Mouse (Mus musculus): ENCODE measurements around the gene Gm49601. TPM values are rescaled to one million over a fixed set of nuclear protein-coding genes. Genes with fewer than 3 reads are reported as not detected.

Gene Gm49601
- polyA plus RNA-seq, 1 experiment: 156 TPM

DNA sequence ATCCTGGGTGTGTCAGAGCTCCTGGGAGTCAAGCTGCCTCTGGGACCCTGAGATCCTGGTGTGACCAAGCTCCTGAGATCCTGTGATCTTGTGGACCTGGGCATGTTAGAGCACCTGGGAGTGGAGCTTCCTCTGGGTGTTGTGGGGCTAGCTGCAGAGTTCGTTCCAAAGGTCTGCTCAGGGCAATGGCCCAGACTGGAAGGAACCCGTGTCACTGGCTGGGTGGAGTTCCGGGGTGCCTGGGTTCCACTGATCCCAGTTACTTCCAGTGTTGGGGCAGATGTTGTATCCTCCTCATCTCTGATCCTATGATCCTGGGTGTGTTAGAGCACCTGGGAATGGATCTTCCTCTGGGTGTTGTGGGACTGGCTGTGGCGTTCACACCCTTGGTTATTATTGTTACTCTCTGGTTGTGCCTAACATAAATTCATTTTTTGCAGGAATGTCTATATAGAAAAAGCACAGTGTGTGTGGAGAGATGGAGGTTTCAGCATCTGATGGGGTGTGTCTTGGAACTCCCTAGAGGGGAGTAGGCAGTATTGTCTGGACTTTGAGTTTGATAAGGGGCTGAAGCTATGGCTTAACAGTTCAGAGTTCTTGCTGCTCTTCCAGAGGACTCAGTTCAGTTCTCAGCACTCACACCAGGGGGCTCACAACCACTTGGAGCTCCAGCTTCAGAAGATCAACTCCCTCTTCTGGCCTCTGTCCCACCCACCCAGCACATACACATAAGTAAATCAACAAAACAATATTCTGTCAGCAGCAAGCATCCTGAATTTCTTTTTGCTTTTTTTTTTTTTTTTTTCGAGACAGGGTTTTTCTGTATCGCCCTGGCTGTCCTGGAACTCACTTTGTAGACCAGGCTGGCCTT is 27.3 kb upstream of the Gm49601 start:
- Histone ChIP-seq H3K36me3 (ENCODE audit: control insufficient read depth, insufficient read depth, low read length) (no peaks in the 10 kb centered on the region), H3K27ac (ENCODE audit: insufficient read depth, low read depth, low read length) (peak overlapping the region; percentile 100), H3K4me1 (ENCODE audit: control insufficient read depth, insufficient read depth, insufficient read length, low read length) (peaks cover 33% of the 10 kb centered on the region; the same call in 1 of the 2 replicates), H3K4me3 (ENCODE audit: low read depth, low read length) (no peak overlapping the region), H3K27me3 (ENCODE audit: control insufficient read depth, insufficient read depth, low read length) (no peaks in the 10 kb centered on the region)
- 33% methylated on average over 6 of the region's 6 CpGs for WGBS
- peak; percentile 56; the same call in 1 of the 2 replicates for TF ChIP-seq CTCF (IDR thresholded peaks at IDR 0.05; ENCODE audit: extremely low read depth, insufficient read length, insufficient replicate concordance, low read depth, low read length)
- TF ChIP-seq POLR2A (IDR thresholded peaks at IDR 0.05; ENCODE audit: low read depth, low read length): no peak

DNA sequence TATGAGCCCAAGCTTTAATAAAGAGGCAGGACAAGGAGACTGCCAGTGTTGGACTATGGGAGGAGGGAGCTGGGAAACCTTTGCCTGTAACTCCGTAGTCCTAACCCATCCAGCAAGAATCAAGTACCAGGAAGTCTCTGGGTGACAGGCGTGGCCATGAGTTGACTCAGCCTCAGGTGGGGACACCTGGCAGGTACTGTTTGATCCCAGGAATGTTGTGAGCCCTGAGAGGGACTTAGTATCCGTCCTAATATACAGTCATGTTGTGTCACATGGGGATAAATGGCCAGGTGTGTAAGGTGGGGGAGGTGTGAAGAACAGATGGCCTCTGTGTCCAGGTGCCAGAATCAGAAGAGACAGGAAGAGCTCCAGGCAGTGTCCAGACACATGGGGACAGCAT is 22.9 kb upstream of the Gm49601 start:
- Histone ChIP-seq H3K4me3 (ENCODE audit: low read depth, low read length) (no peak overlapping the region), H3K27me3 (ENCODE audit: control insufficient read depth, insufficient read depth, low read length) (no peaks in the 10 kb centered on the region), H3K36me3 (ENCODE audit: control insufficient read depth, insufficient read depth, low read length) (no peaks in the 10 kb centered on the region), H3K27ac (ENCODE audit: insufficient read depth, low read depth, low read length) (peak overlapping the region; percentile 98), H3K4me1 (ENCODE audit: control insufficient read depth, insufficient read depth, insufficient read length, low read length) (peaks cover 25% of the 10 kb centered on the region)
- TF ChIP-seq POLR2A (IDR thresholded peaks at IDR 0.05; ENCODE audit: low read depth, low read length): no peak; the same call in 1 of the 2 replicates
- no peak for TF ChIP-seq CTCF (IDR thresholded peaks at IDR 0.05; ENCODE audit: extremely low read depth, insufficient read length, insufficient replicate concordance, low read depth, low read length)
- 18% methylated on average over 3 of the region's 3 CpGs for WGBS

DNA sequence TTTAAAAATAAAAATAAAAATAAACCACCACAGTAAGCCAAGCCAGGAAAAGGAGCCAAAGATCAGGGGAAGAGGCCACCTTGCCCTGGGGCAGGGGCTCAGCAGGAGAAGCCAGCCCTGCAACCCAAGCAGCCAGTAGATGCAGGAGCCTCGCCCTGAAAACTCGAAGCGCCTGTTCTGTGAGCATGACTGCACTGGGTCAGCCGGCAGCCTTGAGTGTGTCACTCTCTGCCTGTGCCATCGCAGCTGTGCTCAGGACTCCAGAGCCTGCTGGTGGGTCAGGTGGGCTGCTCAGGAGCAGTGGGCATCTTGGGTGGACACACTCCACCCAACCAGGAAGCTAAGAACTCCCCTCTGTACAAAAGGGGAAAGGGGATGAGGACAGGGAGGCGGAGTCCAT is 19.1 kb upstream of the Gm49601 start:
- Histone ChIP-seq H3K27ac (ENCODE audit: insufficient read depth, low read depth, low read length) (peak overlapping the region; percentile 82), H3K36me3 (ENCODE audit: control insufficient read depth, insufficient read depth, low read length) (no peaks in the 10 kb centered on the region), H3K4me1 (ENCODE audit: control insufficient read depth, insufficient read depth, insufficient read length, low read length) (peaks cover 47% of the 10 kb centered on the region), H3K4me3 (ENCODE audit: low read depth, low read length) (no peak overlapping the region), H3K27me3 (ENCODE audit: control insufficient read depth, insufficient read depth, low read length) (no peaks in the 10 kb centered on the region)
- 33% methylated on average over 6 of the region's 6 CpGs for WGBS
- no peak for TF ChIP-seq CTCF (IDR thresholded peaks at IDR 0.05; ENCODE audit: extremely low read depth, insufficient read length, insufficient replicate concordance, low read depth, low read length)
- TF ChIP-seq POLR2A (IDR thresholded peaks at IDR 0.05; ENCODE audit: low read depth, low read length): no peak

DNA sequence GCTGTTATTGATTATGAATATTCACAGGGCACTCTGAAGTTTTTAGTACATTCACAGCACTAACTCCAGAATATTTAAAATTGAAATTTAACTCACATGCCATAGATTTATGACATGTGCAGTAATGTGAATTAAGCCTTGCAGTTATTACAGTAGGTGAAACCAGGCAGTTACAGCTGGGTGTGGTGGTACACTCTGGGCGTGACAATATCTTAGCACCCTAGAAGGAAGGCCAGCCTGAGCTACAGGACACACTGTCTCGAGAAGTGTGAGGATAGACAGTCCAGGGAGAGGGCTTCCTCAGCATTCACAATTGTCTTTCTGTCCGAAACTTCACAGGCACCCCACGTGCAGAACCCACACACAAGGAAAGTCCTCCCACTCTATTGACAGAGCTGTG is 18.3 kb upstream of the Gm49601 start:
- 35% methylated on average over 4 of the region's 4 CpGs for WGBS
- Histone ChIP-seq H3K36me3 (ENCODE audit: control insufficient read depth, insufficient read depth, low read length) (no peaks in the 10 kb centered on the region), H3K27me3 (ENCODE audit: control insufficient read depth, insufficient read depth, low read length) (no peaks in the 10 kb centered on the region), H3K4me1 (ENCODE audit: control insufficient read depth, insufficient read depth, insufficient read length, low read length) (peaks cover 48% of the 10 kb centered on the region), H3K27ac (ENCODE audit: insufficient read depth, low read depth, low read length) (peak overlapping the region; percentile 82), H3K4me3 (ENCODE audit: low read depth, low read length) (no peak overlapping the region)
- no peak for TF ChIP-seq POLR2A (IDR thresholded peaks at IDR 0.05; ENCODE audit: low read depth, low read length)
- no peak for TF ChIP-seq CTCF (IDR thresholded peaks at IDR 0.05; ENCODE audit: extremely low read depth, insufficient read length, insufficient replicate concordance, low read depth, low read length)

DNA sequence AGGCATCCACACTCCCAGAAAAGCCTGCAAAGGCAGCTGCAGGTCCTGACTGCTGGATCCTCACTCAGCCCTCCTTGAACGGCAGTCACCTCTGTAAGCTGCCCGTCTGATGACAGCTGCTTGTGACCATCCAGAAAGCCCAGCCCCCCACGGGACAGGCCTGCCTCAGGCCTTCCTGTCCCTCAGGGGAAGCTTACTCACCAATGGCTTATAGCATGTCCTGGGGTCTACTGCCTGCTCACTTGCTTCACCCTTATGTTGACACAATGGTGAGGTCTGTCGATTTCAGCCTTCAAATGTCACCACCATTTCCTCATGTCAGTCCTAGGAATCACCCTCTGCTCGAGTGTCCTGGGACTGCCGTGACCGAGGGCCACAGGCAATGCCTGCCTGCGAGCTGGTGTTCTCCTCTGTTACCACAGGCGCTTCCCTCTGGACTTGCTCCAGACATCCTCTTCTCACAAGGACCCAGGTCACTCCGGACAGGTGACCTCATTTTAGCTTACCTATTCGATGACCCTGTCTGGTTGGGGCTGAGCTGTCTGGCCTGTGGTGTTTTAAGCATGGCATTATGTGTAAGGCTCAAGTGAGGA is 17.3 kb upstream of the Gm49601 start:
- no peaks in the 10 kb centered on the region for H3K27me3 ChIP-seq (ENCODE audit: control insufficient read depth, insufficient read depth, low read length)
- 81% methylated on average over 11 of the region's 11 CpGs for WGBS
- no peak for TF ChIP-seq CTCF (IDR thresholded peaks at IDR 0.05; ENCODE audit: extremely low read depth, insufficient read length, insufficient replicate concordance, low read depth, low read length)
- TF ChIP-seq POLR2A (IDR thresholded peaks at IDR 0.05; ENCODE audit: low read depth, low read length): no peak
- peak overlapping the region; percentile 55; the same call in 1 of the 2 replicates for H3K27ac ChIP-seq (ENCODE audit: insufficient read depth, low read depth, low read length)
- no peak overlapping the region for H3K4me3 ChIP-seq (ENCODE audit: low read depth, low read length)
- no peaks in the 10 kb centered on the region for H3K36me3 ChIP-seq (ENCODE audit: control insufficient read depth, insufficient read depth, low read length)
- peaks cover 45% of the 10 kb centered on the region for H3K4me1 ChIP-seq (ENCODE audit: control insufficient read depth, insufficient read depth, insufficient read length, low read length)

DNA sequence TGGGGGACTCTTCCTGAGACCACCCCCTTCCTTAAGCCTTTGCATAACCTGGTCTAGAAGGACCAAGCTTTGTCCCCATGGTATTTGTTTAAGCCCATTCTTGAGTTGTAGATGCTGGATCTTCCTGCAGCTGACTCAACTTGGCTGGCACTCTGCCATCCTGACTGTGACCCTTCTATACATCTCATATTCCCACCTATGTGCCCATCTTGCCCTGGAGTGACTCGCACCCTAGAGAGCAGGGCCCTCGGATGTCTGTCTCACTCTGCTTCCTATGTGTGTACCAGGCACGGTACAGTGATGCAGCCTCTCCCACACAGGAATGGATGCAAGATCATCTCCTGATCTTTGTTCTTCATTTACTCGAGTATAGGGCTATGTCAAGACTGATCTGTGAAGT is 16.7 kb upstream of the Gm49601 start:
- 84% methylated on average over 4 of the region's 4 CpGs for WGBS
- H3K36me3 ChIP-seq (ENCODE audit: control insufficient read depth, insufficient read depth, low read length): no peaks in the 10 kb centered on the region
- TF ChIP-seq CTCF (IDR thresholded peaks at IDR 0.05; ENCODE audit: extremely low read depth, insufficient read length, insufficient replicate concordance, low read depth, low read length) (no peak), POLR2A (IDR thresholded peaks at IDR 0.05; ENCODE audit: low read depth, low read length) (no peak)

DNA sequence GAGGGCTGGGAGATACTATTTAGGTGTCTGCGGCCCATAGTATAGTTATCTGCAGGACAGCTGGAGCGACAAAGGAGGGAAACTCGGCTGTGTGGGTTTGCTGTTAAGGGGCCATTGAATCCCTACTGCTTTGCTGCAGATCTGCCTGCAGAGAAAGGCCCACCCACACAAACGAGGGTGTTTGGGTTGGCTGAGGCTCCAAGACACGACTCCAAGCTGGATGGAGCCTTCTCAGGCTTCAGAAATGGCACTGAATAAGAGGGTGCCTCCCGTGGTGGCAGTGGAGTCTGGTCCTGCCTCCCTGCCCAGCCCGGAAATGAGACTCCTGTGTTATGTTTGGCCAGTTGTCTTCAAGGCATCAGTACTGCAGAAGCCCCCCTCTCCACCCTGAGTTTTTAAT is 16.1 kb upstream of the Gm49601 start:
- no peaks in the 10 kb centered on the region for H3K27me3 ChIP-seq (ENCODE audit: control insufficient read depth, insufficient read depth, low read length)
- H3K4me1 ChIP-seq (ENCODE audit: control insufficient read depth, insufficient read depth, insufficient read length, low read length): peaks cover 55% of the 10 kb centered on the region
- no peak overlapping the region for H3K4me3 ChIP-seq (ENCODE audit: low read depth, low read length)
- 61% methylated on average over 7 of the region's 7 CpGs for WGBS
- TF ChIP-seq CTCF (IDR thresholded peaks at IDR 0.05; ENCODE audit: extremely low read depth, insufficient read length, insufficient replicate concordance, low read depth, low read length) (no peak), POLR2A (IDR thresholded peaks at IDR 0.05; ENCODE audit: low read depth, low read length) (no peak)
- H3K36me3 ChIP-seq (ENCODE audit: control insufficient read depth, insufficient read depth, low read length): no peaks in the 10 kb centered on the region
- no peak overlapping the region for H3K27ac ChIP-seq (ENCODE audit: insufficient read depth, low read depth, low read length)

More for the DNA sequence above, 16.7 kb upstream of the Gm49601 start:
- Histone ChIP-seq H3K27ac (ENCODE audit: insufficient read depth, low read depth, low read length) (no peak overlapping the region), H3K4me1 (ENCODE audit: control insufficient read depth, insufficient read depth, insufficient read length, low read length) (peaks cover 49% of the 10 kb centered on the region), H3K27me3 (ENCODE audit: control insufficient read depth, insufficient read depth, low read length) (no peaks in the 10 kb centered on the region), H3K4me3 (ENCODE audit: low read depth, low read length) (no peak overlapping the region)

Data from small intestine, adult 2 months (tissue).